Mouse (Mus musculus) embryonic facial prominence, embryonic 15.5 days (tissue): ENCODE measurements around the gene AI464131. TPM values are rescaled to one million over a fixed set of nuclear protein-coding genes. Genes with fewer than 3 reads are reported as not detected.
A peak's percentile ranks its signal among the peaks of the same experiment; 100 is the strongest.

ENCODE experiments used
- ATAC-seq: fragments of 200-750 bp; cut with Nextera tagmentation; 2 replicates; pipeline ENCODE4 v1.8.0; 2017; ENCODE audit warnings: low read depth, moderate TSS enrichment; ENCODE audit not compliant: insufficient number of reproducible peaks, low FRiP score, low TSS enrichment
- H3K27ac ChIP-seq: fragments of 300-500 bp; sonication (generic); replicated peaks from 2 replicates; pipeline ENCODE4 v1.5.1; 2015; ENCODE audit warnings: mild to moderate bottlenecking, inconsistent platforms
- H3K27me3 ChIP-seq: fragments of 300-500 bp; sonication (generic); 2 replicates; pipeline ENCODE4 v1.6.1; 2015; ENCODE audit warnings: inconsistent platforms
- H3K36me3 ChIP-seq: fragments of 300-500 bp; sonication (generic); 2 replicates; pipeline ENCODE4 v1.6.1; 2015; ENCODE audit warnings: mild to moderate bottlenecking, inconsistent platforms
- H3K4me1 ChIP-seq: fragments of 300-500 bp; sonication (generic); 2 replicates; pipeline ENCODE4 v1.6.1; 2015; ENCODE audit warnings: inconsistent platforms
- H3K4me2 ChIP-seq: fragments of 300-500 bp; sonication (generic); replicated peaks from 2 replicates; pipeline ENCODE4 v1.6.1; 2015; ENCODE audit warnings: mild to moderate bottlenecking, inconsistent platforms
- H3K4me3 ChIP-seq: fragments of 300-500 bp; sonication (generic); replicated peaks from 2 replicates; pipeline ENCODE4 v1.5.1; 2015; ENCODE audit warnings: mild to moderate bottlenecking, inconsistent platforms
- H3K9ac ChIP-seq: fragments of 300-500 bp; sonication (generic); 2 replicates; pipeline ENCODE4 v1.6.1; 2015; ENCODE audit warnings: inconsistent platforms
- H3K9me3 ChIP-seq: fragments of 300-500 bp; sonication (generic); replicated peaks from 2 replicates; pipeline ENCODE4 v1.6.1; 2016; ENCODE audit warnings: inconsistent platforms
- WGBS: fragments of 180-500 bp; shearing (Covaris S2); methylation state at CpG from one replicate; pipeline ENCODE4 v1.1.7; 2015; 5-methylcytosine and 5-hydroxymethylcytosine counted together
- polyA plus RNA-seq: library from polyadenylated mRNA; unstranded; fragments of >200 nt; fragmentation: Nextera tagmentation; extraction: Ambion mirVana; gene quantifications from 2 replicates; pipeline ENCODE4 v1.2.1, GENCODE M21; 2015

Gene AI464131
- polyA plus RNA-seq, 1 experiment from 2014 or later = 7.6 TPM

- Histone ChIP-seq H3K27ac (no peak overlapping the region), H3K4me3 (no peak overlapping the region), H3K36me3 (no peaks in the 10 kb centered on the region), H3K9me3 (no peaks in the 10 kb centered on the region), H3K9ac (no peak overlapping the region), H3K27me3 (peaks cover 38% of the 10 kb centered on the region), H3K4me2 (no peak overlapping the region), H3K4me1 (peaks cover 21% of the 10 kb centered on the region)
- ATAC-seq = no peak
- WGBS = 81% methylated on average over 4 of the region's 4 CpGs
Measured at GRCm38 (mm10) chr4:41495076-41495475, 7.8 kb downstream of the AI464131 start.

GRCm38 (mm10) chr4:41494378-41494777 is 8.5 kb downstream of the AI464131 start:
- no peak overlapping the region for H3K4me3 ChIP-seq
- no peak for ATAC-seq
- WGBS = 37% methylated on average over 3 of the region's 3 CpGs

GRCm38 (mm10) chr4:41493464-41494116 is 9.3 kb downstream of the AI464131 start:
- peaks cover 13% of the 10 kb centered on the region for H3K4me1 ChIP-seq
- ATAC-seq = no peak
- H3K36me3 ChIP-seq = no peaks in the 10 kb centered on the region
- H3K4me3 ChIP-seq = no peak overlapping the region
- no peak overlapping the region for H3K4me2 ChIP-seq
- no peak overlapping the region for H3K27ac ChIP-seq
- no peak overlapping the region for H3K9ac ChIP-seq
- H3K9me3 ChIP-seq = no peaks in the 10 kb centered on the region
- H3K27me3 ChIP-seq = peaks cover 23% of the 10 kb centered on the region
- WGBS = 79% methylated on average over 3 of the region's 3 CpGs

More at GRCm38 (mm10) chr4:41494378-41494777, 8.5 kb downstream of the AI464131 start:
- peaks cover 31% of the 10 kb centered on the region for H3K27me3 ChIP-seq
- peaks cover 21% of the 10 kb centered on the region for H3K4me1 ChIP-seq
- H3K9ac ChIP-seq = no peak overlapping the region
- no peaks in the 10 kb centered on the region for H3K36me3 ChIP-seq
- no peak overlapping the region for H3K27ac ChIP-seq
- H3K4me2 ChIP-seq = no peak overlapping the region
- no peaks in the 10 kb centered on the region for H3K9me3 ChIP-seq

GRCm38 (mm10) chr4:41492951-41493350 is 9.9 kb downstream of the AI464131 start:
- Histone ChIP-seq H3K4me3 (no peak overlapping the region), H3K36me3 (no peaks in the 10 kb centered on the region), H3K9me3 (no peaks in the 10 kb centered on the region), H3K4me1 (peaks cover 7% of the 10 kb centered on the region), H3K27ac (no peak overlapping the region), H3K27me3 (peaks cover 17% of the 10 kb centered on the region), H3K9ac (no peak overlapping the region), H3K4me2 (no peak overlapping the region)
- no peak for ATAC-seq
- 79% methylated on average over 7 of the region's 7 CpGs for WGBS

- Histone ChIP-seq H3K4me2 (no peak overlapping the region), H3K9me3 (no peaks in the 10 kb centered on the region), H3K36me3 (0 out of 2 replicates have a peak, but pooled peaks cover 17% of the 10 kb centered on the region), H3K4me1 (peaks cover 25% of the 10 kb centered on the region), H3K4me3 (no peak overlapping the region), H3K9ac (no peak overlapping the region), H3K27ac (0 out of 2 replicates have a peak overlapping the region, but pooled peaks have one; percentile 6), H3K27me3 (no peaks in the 10 kb centered on the region)
- WGBS = 26% methylated on average over 6 of the region's 6 CpGs
- ATAC-seq = peak; percentile 75
Measured at GRCm38 (mm10) chr4:41481601-41482017, 21.3 kb downstream of the AI464131 start.

- Histone ChIP-seq H3K9me3 (no peaks in the 10 kb centered on the region), H3K4me3 (no peak overlapping the region), H3K27ac (no peak overlapping the region), H3K27me3 (no peaks in the 10 kb centered on the region), H3K9ac (no peak overlapping the region), H3K4me2 (no peak overlapping the region), H3K36me3 (0 out of 2 replicates have a peak, but pooled peaks cover 17% of the 10 kb centered on the region), H3K4me1 (peaks cover 25% of the 10 kb centered on the region)
- no peak for ATAC-seq
- WGBS = 70% methylated on average over 8 of the region's 8 CpGs
Measured at GRCm38 (mm10) chr4:41480254-41480653, 22.6 kb downstream of the AI464131 start.

- Histone ChIP-seq H3K4me1 (peaks cover 25% of the 10 kb centered on the region), H3K36me3 (0 out of 2 replicates have a peak, but pooled peaks cover 17% of the 10 kb centered on the region), H3K27me3 (no peaks in the 10 kb centered on the region), H3K4me2 (no peak overlapping the region), H3K27ac (no peak overlapping the region; the same call in 1 of the 2 replicates), H3K9me3 (no peaks in the 10 kb centered on the region), H3K4me3 (no peak overlapping the region), H3K9ac (no peak overlapping the region)
- no peak; the same call in 1 of the 2 replicates for ATAC-seq
- 50% methylated on average over 1 of the region's 1 CpGs for WGBS
Measured at GRCm38 (mm10) chr4:41479456-41479804, 23.4 kb downstream of the AI464131 start.

- Histone ChIP-seq H3K4me3 (no peak overlapping the region), H3K9ac (no peak overlapping the region), H3K4me2 (no peak overlapping the region), H3K36me3 (0 out of 2 replicates have a peak, but pooled peaks cover 17% of the 10 kb centered on the region), H3K27me3 (no peaks in the 10 kb centered on the region), H3K27ac (no peak overlapping the region), H3K4me1 (peaks cover 25% of the 10 kb centered on the region), H3K9me3 (no peaks in the 10 kb centered on the region)
- no peak for ATAC-seq
- 50% methylated on average over 4 of the region's 4 CpGs for WGBS
Measured at GRCm38 (mm10) chr4:41478751-41479455, 24.0 kb downstream of the AI464131 start.

GRCm38 (mm10) chr4:41477648-41478160 is 25.2 kb downstream of the AI464131 start:
- Histone ChIP-seq H3K9ac (no peak overlapping the region), H3K9me3 (no peaks in the 10 kb centered on the region), H3K4me1 (peaks cover 25% of the 10 kb centered on the region), H3K36me3 (0 out of 2 replicates have a peak, but pooled peaks cover 17% of the 10 kb centered on the region), H3K27me3 (no peaks in the 10 kb centered on the region), H3K27ac (no peak overlapping the region), H3K4me2 (no peak overlapping the region), H3K4me3 (no peak overlapping the region)
- ATAC-seq = no peak
- 81% methylated on average over 9 of the region's 9 CpGs for WGBS

- Histone ChIP-seq H3K9me3 (no peaks in the 10 kb centered on the region), H3K4me1 (peaks cover 15% of the 10 kb centered on the region; the same call in 1 of the 2 replicates), H3K36me3 (no peaks in the 10 kb centered on the region), H3K4me2 (no peak overlapping the region), H3K27ac (no peak overlapping the region), H3K4me3 (no peak overlapping the region), H3K9ac (no peak overlapping the region), H3K27me3 (no peaks in the 10 kb centered on the region)
- ATAC-seq = no peak
- 80% methylated on average over 1 of the region's 1 CpGs for WGBS
Measured at GRCm38 (mm10) chr4:41471384-41471689, 31.5 kb downstream of the AI464131 start.

GRCm38 (mm10) chr4:41470684-41471383 is 32.0 kb downstream of the AI464131 start:
- no peak overlapping the region for H3K4me2 ChIP-seq
- H3K27me3 ChIP-seq = no peaks in the 10 kb centered on the region
- H3K36me3 ChIP-seq = no peaks in the 10 kb centered on the region
- no peak overlapping the region for H3K4me3 ChIP-seq
- H3K27ac ChIP-seq = 0 out of 2 replicates have a peak overlapping the region, but pooled peaks have one; percentile 24
- no peak overlapping the region for H3K9ac ChIP-seq
- H3K9me3 ChIP-seq = no peaks in the 10 kb centered on the region
- 37% methylated on average over 5 of the region's 5 CpGs for WGBS
- no peak for ATAC-seq
- H3K4me1 ChIP-seq = peaks cover 17% of the 10 kb centered on the region; the same call in 1 of the 2 replicates
